Comparison of ENCODE assay signal across 13 mouse cellular contexts in the genomic region with DNA sequence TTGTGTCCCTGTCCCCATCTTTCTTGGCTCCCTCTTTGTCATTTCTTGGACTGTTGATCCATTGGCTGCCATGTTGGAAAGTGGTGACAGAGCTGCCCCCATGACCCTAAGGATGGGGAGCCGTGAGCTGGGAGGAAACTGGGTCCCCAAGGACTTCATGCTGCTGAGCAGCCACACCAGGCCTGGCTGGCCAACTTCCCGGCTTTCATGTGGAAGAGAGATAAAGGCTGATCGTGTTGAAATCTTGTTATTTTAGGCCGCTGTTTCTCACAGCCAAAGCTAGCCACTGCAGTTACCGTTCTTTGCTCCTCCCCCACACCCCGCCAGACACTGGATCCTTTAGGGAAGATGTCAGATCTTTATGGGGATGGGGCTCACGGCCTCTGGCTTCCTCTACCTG.
A peak's percentile ranks its signal among the peaks of the same experiment; 100 is the strongest.
DNase-seq lines count a peak whose midpoint lies in the region; ATAC-seq lines count a peak whose summit lies in the region.
"Had no signal": no experiment of that assay in that cellular context is flagged by ENCODE, and none has a peak within 500 bp of the region (broad histone marks: within the 10 kb centered on the region; RNA-seq: fewer than 3 reads in every experiment).

No protein-coding gene starts in this region.

- no peak overlapping the region for H3K4me3 ChIP-seq in kidney, embryonic 14.5 days (ENCODE audit: low read length)
- no peak overlapping the region for H3K4me3 ChIP-seq in heart, embryonic 13.5 days
- no peak overlapping the region for H3K4me3 ChIP-seq in midbrain, embryonic 13.5 days (replicated peaks)
- H3K4me3 ChIP-seq in midbrain, embryonic 16.5 days (ENCODE audit: low read depth, low read length): no peak overlapping the region
- H3K4me3 ChIP-seq: hindbrain, embryonic 15.5 days; limb, embryonic 12.5 days; myocyte had no signal

- ATAC-seq in kidney, embryonic 14.5 days (ENCODE audit: low FRiP score, low TSS enrichment): no peak
- ATAC-seq in heart, embryonic 13.5 days (ENCODE audit: extremely low read depth, insufficient number of reproducible peaks, low FRiP score, low TSS enrichment): no peak
- no peak for ATAC-seq in midbrain, embryonic 13.5 days
- no peak for ATAC-seq in midbrain, embryonic 16.5 days

- no peak overlapping the region for H3K4me2 ChIP-seq in kidney, embryonic 14.5 days (replicated peaks; ENCODE audit: low read depth, low read length)
- H3K4me2 ChIP-seq in heart, embryonic 13.5 days: peak overlapping the region; percentile 30; the same call in 1 of the 2 replicates
- no peak overlapping the region for H3K4me2 ChIP-seq in midbrain, embryonic 13.5 days (replicated peaks)
- no peak overlapping the region for H3K4me2 ChIP-seq in midbrain, embryonic 16.5 days (ENCODE audit: low read length)
- H3K4me2 ChIP-seq: hindbrain, embryonic 15.5 days; limb, embryonic 12.5 days had no signal

- H3K27ac ChIP-seq in kidney, embryonic 14.5 days (ENCODE audit: low read depth, low read length): no peak overlapping the region
- 0 out of 2 replicates have a peak overlapping the region, but pooled peaks have one; percentile 42 for H3K27ac ChIP-seq in heart, embryonic 13.5 days (replicated peaks)
- no peak overlapping the region for H3K27ac ChIP-seq in midbrain, embryonic 13.5 days
- no peak overlapping the region for H3K27ac ChIP-seq in midbrain, embryonic 16.5 days (ENCODE audit: low read length)
- H3K27ac ChIP-seq: hindbrain, embryonic 15.5 days; limb, embryonic 12.5 days had no signal

- WGBS in kidney, embryonic 14.5 days: 33% methylated on average over 7 of the region's 7 CpGs
- 20% methylated on average over 7 of the region's 7 CpGs for WGBS in heart, embryonic 13.5 days
- WGBS in midbrain, embryonic 13.5 days: 84% methylated on average over 7 of the region's 7 CpGs
- 82% methylated on average over 7 of the region's 7 CpGs for WGBS in midbrain, embryonic 16.5 days

- no peak overlapping the region for H3K9ac ChIP-seq in kidney, embryonic 14.5 days (ENCODE audit: low read depth, low read length)
- no peak overlapping the region for H3K9ac ChIP-seq in heart, embryonic 13.5 days
- H3K9ac ChIP-seq in midbrain, embryonic 13.5 days (replicated peaks): no peak overlapping the region
- no peak overlapping the region for H3K9ac ChIP-seq in midbrain, embryonic 16.5 days (ENCODE audit: low read depth, low read length)
- H3K9ac ChIP-seq: hindbrain, embryonic 15.5 days; limb, embryonic 12.5 days had no signal

- peaks cover 6% of the 10 kb centered on the region; the same call in 1 of the 2 replicates for H3K27me3 ChIP-seq in kidney, embryonic 14.5 days (ENCODE audit: control insufficient read depth, insufficient read depth, low read length)
- H3K27me3 ChIP-seq in heart, embryonic 13.5 days (replicated peaks): peaks cover 64% of the 10 kb centered on the region
- no peaks in the 10 kb centered on the region for H3K27me3 ChIP-seq in midbrain, embryonic 13.5 days
- no peaks in the 10 kb centered on the region for H3K27me3 ChIP-seq in midbrain, embryonic 16.5 days (ENCODE audit: control insufficient read depth, insufficient read depth, low read depth, low read length)
- H3K27me3 ChIP-seq: hindbrain, embryonic 15.5 days; limb, embryonic 12.5 days had no signal

- DNase-seq in kidney, postnatal 36 days: peak; percentile 23 to 33
- DNase-seq in adrenal gland, postnatal 36 days: peak; percentile 37 to 50
- DNase-seq in lung, postnatal 14 days: peak; percentile 4
- no peak for DNase-seq in embryo, embryonic 10 days (ENCODE audit: low spot score)
- DNase-seq: layer of hippocampus, adult 9-11 months; retina, postnatal 1 day had no signal

- H3K36me3 ChIP-seq in kidney, embryonic 14.5 days (ENCODE audit: control insufficient read depth, insufficient read depth, low read length): no peaks in the 10 kb centered on the region
- no peaks in the 10 kb centered on the region for H3K36me3 ChIP-seq in heart, embryonic 13.5 days
- H3K36me3 ChIP-seq in midbrain, embryonic 13.5 days: no peaks in the 10 kb centered on the region
- no peaks in the 10 kb centered on the region for H3K36me3 ChIP-seq in midbrain, embryonic 16.5 days (ENCODE audit: control insufficient read depth, insufficient read depth, low read length)
- H3K36me3 ChIP-seq: hindbrain, embryonic 15.5 days; limb, embryonic 12.5 days had no signal

- no peaks in the 10 kb centered on the region for H3K9me3 ChIP-seq in kidney, embryonic 14.5 days (ENCODE audit: control insufficient read depth, low read length)
- no peaks in the 10 kb centered on the region for H3K9me3 ChIP-seq in heart, embryonic 13.5 days
- H3K9me3 ChIP-seq in midbrain, embryonic 13.5 days: no peaks in the 10 kb centered on the region
- H3K9me3 ChIP-seq in midbrain, embryonic 16.5 days (replicated peaks; ENCODE audit: control insufficient read depth, low read length, poor library complexity, severe bottlenecking): no peaks in the 10 kb centered on the region
- H3K9me3 ChIP-seq: hindbrain, embryonic 15.5 days; limb, embryonic 12.5 days had no signal

- no peaks in the 10 kb centered on the region for H3K4me1 ChIP-seq in kidney, embryonic 14.5 days (ENCODE audit: control insufficient read depth, insufficient read depth, low read length)
- H3K4me1 ChIP-seq in heart, embryonic 13.5 days: peaks cover 8% of the 10 kb centered on the region
- peaks cover 13% of the 10 kb centered on the region; the same call in 1 of the 2 replicates for H3K4me1 ChIP-seq in midbrain, embryonic 13.5 days (replicated peaks)
- H3K4me1 ChIP-seq in midbrain, embryonic 16.5 days (ENCODE audit: control insufficient read depth, insufficient read depth, low read length): 0 out of 2 replicates have a peak, but pooled peaks cover 2% of the 10 kb centered on the region
- H3K4me1 ChIP-seq: hindbrain, embryonic 15.5 days; limb, embryonic 12.5 days had no signal
